Mouse (Mus musculus) erythroid progenitor cell, adult 5-6 weeks (primary cell): ENCODE results near the gene Mtmr2. TPM values are rescaled to one million over a fixed set of nuclear protein-coding genes. Genes with fewer than 3 reads are reported as not detected.

Experiments used
- ATAC-seq: replicated peaks from 2 replicates; pipeline ENCODE4 v1.8.0; 2016; ENCODE audit warnings: moderate number of reproducible peaks, mild to moderate bottlenecking, moderate TSS enrichment, inconsistent platforms; ENCODE audit not compliant: poor library complexity, low FRiP score, severe bottlenecking
- total RNA-seq, 2 experiments: library from RNA; stranded (forward) in 1 of 2; stranded (reverse) in 1 of 2; fragments of 150-400 nt in 1 of 2; fragments of 186-747, 209-891 nt in 1 of 2; gene quantifications; 2 replicates each; pipeline versions ENCODE4 v1.2.3 to v1.2.4; 2015 to 2017; ENCODE audit warnings: low replicate concordance in 2 of 2

Gene Mtmr2
- total RNA-seq, 2 experiments from 2014 or later = 8.4 to 11.7 TPM

GRCm38 (mm10) chr9:13794756-13795155 is 46.5 kb downstream of the Mtmr2 start:
- ATAC-seq = no peak

- ATAC-seq = no peak
Measured at GRCm38 (mm10) chr9:13804480-13804879, 56.3 kb downstream of the Mtmr2 start.

- no peak for ATAC-seq
Measured at GRCm38 (mm10) chr9:13806854-13807253, 58.6 kb downstream of the Mtmr2 start.

- ATAC-seq = no peak
Measured at GRCm38 (mm10) chr9:13807657-13808056, 59.4 kb downstream of the Mtmr2 start.

- ATAC-seq = 0 out of 2 replicates have a peak, but pooled peaks have one; percentile 25
Measured at GRCm38 (mm10) chr9:13809937-13810336, 61.7 kb downstream of the Mtmr2 start.

GRCm38 (mm10) chr9:13818369-13818768 is 70.2 kb downstream of the Mtmr2 start:
- ATAC-seq = no peak

- ATAC-seq = no peak
Measured at GRCm38 (mm10) chr9:13820774-13821173, 72.6 kb downstream of the Mtmr2 start.

- ATAC-seq = no peak
Measured at GRCm38 (mm10) chr9:13825896-13826295, 77.7 kb downstream of the Mtmr2 start.

GRCm38 (mm10) chr9:13826391-13826805 is 78.2 kb downstream of the Mtmr2 start:
- ATAC-seq = peak; percentile 36

- peak; percentile 82 for ATAC-seq
Measured at GRCm38 (mm10) chr9:13826832-13827405, 78.7 kb downstream of the Mtmr2 start, which contains the start of gene Cep57. Cep57 (minus strand) TSS chr9:13827107.

- ATAC-seq = peak; percentile 85
Measured at GRCm38 (mm10) chr9:13827406-13828086, 79.3 kb downstream of the Mtmr2 start, which contains the start of gene Fam76b. Fam76b (plus strand) TSS chr9:13827716.

- ATAC-seq = peak; percentile 32
Measured at GRCm38 (mm10) chr9:13828087-13828441, 79.9 kb downstream of the Mtmr2 start.

GRCm38 (mm10) chr9:13835256-13835655 is 87.0 kb downstream of the Mtmr2 start:
- ATAC-seq = no peak

GRCm38 (mm10) chr9:13836726-13837125 is 88.5 kb downstream of the Mtmr2 start:
- no peak for ATAC-seq

- ATAC-seq = no peak
Measured at GRCm38 (mm10) chr9:13847591-13847990, 99.4 kb downstream of the Mtmr2 start.

- no peak for ATAC-seq
Measured at GRCm38 (mm10) chr9:13848481-13849480, 100.6 kb downstream of the Mtmr2 start.

GRCm38 (mm10) chr9:13853876-13854275 is 105.7 kb downstream of the Mtmr2 start:
- no peak for ATAC-seq
